Mouse (Mus musculus): Measurements from ENCODE around the gene Fxyd5.

Fxyd5 gene

DNA sequence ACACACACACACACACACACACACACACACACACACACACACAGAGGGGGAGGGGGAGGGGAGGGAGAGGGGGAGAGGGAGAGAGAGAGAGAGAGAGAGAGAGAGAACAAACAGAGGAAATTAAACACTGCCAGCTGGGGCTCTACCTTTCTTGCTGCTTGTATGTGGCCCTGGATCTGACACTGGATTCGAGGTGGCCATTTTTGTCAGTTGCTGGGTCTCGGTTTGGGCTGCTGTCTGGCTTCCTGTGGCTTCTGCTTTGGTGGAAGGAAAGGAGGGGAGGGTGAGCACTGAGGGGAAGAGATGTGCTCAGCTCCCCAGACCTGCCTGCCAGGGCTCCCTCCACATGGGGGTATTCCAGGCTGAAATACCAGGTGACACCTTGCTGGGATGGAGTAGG, 4.6 kb downstream of the Fxyd5 start:
- DNase-seq, result no peak

DNA sequence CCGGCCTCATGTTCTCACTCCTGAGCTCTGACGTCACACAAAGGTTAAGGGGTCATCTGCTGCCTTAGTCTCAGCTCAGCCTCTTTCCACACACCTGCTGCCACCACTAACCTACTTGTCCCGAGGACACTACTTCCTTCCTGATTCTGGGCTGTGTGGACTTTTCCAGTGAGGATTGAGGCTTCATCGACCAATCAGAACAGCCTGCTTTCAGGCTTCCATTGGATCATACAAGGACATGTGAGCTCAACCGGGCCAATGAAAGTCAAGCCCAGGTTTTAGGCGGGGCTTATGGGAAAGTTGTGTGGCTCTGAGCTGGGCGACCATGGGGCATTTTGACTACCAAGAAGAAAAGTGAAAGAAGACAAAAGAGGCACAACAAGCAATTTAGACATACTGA, 5.4 kb downstream of the Fxyd5 start:
- no peak for DNase-seq

DNA sequence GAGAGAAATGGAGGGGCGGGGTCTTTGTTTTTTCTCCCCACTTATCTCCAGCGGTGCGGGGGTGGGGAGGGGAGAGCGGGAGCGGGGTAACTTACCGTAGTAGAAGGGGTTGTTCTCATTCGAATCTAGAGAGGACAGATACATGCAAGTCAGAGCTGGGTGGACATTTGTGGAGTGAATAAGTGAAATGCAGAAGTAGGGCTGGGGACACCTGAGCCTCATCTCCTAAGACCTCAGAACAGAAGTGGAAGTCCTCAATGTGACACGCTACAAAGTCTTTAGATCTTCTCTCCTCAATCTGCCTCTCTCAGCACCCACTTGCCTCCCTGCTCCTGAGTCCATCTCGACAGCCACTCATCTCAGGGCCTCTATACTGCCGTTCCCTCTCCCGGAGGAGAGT, 7.0 kb downstream of the Fxyd5 start:
- no peak for DNase-seq

DNA sequence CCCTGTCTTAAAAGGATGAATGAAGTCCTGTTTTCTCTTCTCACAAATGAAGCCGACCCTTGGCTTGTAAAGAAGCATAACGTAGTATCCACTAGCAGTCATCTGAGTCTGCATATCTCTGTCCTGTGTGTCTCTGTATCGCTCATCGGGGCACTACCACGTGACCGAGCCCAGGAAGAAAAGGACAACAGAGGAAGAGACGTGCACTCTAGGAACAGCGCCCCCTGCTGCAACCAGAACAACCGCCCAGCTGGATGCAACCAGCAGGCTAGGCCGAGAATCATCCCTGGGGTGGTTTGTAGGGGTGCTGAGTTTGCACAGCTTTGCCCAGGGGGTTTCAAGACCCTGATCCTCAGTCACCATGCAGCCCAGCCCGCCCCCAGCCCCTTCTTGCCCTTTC, 7.5 kb downstream of the Fxyd5 start:
- no peak for DNase-seq

DNA sequence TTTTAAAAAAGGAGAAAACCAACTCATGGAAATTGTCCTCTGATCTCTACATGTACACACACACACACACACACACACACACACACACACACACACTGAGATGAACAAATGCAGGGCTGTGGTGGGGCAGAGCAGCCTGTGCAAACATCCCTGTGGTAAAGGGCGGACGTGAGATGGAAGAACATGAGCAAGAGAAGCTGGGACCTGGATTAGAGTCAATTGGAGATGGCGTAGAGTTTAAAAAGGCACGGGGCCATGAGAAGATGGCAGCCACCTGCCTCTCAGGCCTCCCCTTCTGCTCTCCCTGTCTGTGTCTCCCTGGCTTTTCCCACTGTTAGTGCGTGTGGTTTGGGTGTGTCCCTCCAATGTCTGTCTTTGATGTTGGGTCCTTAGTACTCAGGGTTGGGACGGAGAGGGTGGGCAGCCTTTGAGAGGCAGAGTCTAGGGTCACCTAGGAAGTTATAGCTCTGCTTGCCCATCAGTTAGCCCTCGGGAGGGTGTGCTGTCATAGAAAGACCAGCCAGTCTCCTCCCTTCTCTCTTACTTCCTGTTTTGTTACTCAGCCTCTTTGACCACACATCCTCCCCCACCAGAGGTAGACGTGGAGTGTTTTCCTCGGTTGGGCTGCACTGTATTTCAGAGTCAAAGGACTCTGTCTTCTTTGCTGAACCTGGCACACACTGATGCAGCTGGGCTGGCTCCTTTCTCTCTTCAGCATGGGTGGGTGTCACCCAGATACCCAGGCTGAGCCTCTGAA, 8.7 kb downstream of the Fxyd5 start:
- DNase-seq, result no peak

DNA sequence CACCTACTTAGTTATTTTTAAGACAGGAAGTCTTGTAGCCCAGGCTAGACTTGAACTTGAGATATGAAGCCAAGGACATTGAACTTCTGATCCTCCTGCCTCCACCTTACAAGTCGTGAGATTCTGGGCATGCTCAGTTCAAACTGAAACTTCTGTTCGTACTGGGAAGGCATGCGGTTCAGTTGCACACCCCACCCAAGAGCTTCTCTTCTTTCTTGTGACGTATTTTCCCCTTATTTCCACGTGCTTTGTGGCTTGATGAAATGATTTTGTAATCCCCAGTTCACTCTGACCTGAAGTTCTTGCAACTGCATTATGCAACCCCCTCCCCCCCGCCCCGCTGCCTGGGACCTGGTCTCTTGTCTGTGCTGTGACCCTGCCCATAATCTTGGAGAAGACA, 10.6 kb downstream of the Fxyd5 start:
- DNase-seq, result no peak

DNA sequence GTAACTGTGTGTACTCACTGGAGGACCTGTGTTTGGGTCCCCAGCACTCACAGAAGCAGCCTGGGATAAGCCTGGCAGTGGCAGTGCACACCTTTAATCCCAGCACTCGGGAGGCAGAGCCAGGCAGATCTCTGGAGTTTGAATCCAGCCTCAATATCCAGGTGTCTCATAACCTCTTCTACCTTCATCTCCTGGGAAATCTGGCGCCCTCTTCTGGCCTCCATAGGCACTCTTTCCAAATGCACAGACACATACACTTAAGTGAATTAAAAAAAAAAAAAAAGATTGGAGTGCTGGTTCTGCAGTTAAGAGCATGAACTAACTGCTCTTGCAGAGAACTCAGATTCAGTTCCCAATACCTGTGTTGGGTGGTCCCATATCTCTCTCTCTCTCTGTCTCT, 11.6 kb downstream of the Fxyd5 start:
- no peak for DNase-seq

DNA sequence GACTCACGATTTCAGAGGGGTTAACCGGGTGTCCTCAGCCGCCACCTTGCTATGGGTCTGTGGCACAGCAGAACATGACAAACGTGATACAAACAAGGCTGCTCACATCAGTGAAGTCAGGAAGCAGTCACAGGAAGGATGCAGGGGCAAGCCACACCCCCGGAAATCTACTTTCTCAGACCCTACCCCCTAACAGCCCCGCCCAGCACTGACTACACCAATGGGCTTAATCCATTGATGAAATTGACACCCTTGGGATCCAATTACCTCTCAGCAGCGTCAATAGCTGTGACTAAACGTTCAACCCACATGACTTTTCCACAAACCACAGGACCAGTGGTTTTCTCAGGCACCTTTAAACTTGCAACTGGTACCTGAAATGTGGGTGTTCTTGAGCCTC, 13.7 kb downstream of the Fxyd5 start:
- DNase-seq, result no peak

DNA sequence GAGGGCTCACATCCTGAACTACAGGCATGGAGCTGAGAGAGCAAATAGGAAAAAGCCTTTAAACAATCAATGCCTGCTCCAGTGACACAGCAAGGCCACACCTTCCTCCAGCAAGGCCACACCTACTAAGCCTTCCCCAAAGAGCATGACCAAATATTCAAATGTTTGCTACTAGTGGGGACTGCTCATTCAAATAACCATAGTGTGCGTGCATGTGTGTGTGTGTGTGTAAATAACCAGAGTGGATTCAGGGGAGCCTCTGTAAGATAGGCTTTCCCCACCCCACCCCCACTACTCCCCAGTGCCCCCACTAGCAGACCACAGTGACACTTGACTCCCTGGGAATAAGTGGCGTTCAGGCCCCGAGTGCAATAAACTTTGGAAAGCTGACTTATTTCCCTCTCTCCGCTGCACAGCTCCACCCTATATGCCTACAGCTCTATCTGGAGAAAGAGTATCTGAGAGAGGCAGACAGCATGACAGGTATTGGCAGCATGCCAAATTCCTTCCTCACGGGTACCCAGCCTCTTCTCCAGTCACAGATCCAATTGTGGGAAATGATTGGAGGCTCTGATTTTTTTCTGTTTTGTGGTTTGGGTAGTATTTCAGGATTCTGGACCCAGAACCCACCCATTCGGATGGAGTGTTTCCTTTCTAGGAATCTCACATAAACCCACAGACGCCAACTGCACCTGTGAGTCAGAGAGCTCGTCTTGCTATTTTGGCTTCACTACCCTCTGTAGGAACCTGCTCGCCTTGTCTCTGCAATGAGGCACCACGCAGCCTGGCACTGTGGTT, 25.0 kb downstream of the Fxyd5 start:
- DNase-seq, result no peak

DNA sequence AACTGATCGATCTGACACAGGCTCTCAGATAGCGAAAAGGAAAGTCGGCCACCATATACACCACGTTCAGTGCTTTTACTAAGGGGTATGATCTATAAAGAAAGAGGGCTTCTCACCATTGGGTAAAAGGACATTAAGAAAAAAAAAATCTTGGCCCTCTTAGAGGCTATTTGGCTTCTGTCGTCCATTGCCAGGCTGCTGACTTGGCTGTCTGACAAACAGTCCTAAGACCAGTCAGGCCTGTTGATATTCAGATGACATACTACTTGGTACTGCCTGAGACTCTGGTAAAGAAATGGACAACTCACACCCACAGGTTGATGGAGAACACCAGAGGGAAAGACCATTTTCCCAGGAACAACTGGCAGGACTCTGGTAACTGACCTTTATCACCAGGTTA, 29.3 kb downstream of the Fxyd5 start:
- DNase-seq, result no peak

DNA sequence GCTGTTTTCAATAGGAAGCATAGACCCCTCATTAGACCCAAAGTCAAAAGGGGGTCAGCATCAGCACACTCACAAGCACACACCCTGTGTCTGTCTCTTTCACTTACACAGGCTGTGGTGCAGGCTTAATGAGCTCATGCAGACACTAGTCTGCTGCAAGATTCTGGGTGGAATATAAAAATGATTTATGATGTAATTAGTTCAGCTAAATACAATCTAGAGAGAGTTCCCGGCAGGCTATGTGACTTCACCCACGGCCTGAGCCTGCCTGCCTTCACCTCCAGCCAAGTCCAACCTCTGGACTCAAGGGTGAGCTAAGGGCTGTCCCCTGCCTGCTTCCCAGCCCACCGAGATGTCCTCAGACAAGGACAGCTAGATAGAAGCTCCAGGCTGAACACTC, 33.4 kb downstream of the Fxyd5 start:
- DNase-seq, result no peak

DNA sequence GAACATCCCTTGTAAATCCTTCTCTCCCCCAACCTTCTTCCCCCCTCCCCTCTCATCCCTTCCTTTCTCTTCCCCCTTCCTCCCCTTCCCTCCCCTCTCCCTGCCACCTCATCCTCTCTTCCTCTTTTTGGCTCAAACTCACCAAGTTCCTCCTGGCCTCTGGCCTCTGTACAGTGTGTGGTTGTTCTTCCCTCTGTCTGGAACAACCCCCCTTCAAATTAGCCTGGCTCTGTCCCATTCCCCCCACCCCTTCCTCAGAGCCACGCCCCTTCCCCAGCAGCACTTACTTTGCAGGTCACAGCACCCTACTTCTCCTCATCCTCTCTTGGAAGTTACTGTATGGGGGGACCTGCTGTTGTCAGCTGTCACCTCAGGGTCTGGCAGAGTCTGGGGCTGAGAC, 34.1 kb downstream of the Fxyd5 start:
- no peak for DNase-seq

DNA sequence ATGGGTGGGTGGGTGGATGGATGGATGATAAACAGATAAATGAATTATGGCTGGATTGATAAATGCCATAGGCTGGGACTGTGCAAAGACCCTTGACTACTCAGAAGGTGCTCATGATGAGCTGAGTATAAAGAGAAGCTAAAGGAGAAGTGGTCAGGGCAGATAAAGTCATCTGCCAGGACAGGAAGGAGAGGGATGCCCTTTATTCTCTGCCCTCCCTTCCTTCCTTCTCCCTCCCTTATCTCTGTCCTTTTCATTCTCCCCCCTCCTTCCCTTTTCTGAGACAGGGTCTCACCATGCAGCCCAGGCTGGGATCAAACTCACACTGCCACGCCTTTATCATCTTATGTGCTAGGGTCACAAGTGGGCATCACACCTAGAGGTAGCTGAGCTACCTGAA, 34.5 kb downstream of the Fxyd5 start:
- DNase-seq, result no peak

DNA sequence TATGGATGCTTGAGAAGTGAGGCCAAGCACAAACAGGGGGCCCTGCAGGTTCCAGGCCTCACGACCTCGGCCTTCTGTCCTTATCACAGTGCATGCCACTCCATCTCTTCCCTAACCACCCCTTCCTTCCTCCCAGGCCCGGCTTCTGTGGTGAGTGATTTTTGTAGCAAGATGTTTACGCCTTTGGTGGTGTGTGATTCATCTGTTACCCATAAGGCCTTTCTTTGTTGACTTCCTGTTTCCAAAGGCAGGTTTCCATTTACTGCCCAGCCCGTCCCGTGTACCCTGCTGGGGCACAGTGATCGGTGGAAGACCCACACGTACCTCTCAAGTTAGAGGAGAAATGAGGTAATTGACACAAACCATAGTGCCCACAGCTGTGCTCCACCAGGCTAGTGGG, 39.6 kb downstream of the Fxyd5 start:
- peak; percentile 36 for DNase-seq

DNA sequence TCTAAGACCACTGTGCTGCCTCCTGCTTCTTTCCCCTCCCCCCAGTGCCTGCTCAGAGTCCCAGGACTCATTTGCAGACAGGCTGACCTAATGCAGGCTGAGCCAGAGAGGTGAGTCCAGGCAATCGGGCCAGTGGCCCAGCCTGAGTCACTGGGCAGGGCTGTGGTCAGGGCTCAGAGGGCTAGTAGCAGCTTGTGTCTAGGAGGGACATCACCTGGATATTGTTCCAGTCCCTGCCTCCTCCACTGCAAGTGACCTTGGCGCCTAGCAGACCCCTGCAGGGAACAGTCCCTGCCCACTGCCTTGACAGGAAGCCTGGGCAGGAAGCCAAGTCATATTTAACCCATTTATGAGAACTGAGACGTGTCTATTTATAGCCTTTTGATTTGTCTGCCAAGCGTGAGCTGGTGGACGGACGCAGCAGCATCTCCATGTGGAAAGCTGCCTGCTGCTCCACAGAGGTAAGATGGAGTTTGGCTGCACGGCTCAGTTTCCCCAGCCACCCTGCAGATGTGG, 41.7 kb downstream of the Fxyd5 start:
- peak; percentile 57 for DNase-seq

DNA sequence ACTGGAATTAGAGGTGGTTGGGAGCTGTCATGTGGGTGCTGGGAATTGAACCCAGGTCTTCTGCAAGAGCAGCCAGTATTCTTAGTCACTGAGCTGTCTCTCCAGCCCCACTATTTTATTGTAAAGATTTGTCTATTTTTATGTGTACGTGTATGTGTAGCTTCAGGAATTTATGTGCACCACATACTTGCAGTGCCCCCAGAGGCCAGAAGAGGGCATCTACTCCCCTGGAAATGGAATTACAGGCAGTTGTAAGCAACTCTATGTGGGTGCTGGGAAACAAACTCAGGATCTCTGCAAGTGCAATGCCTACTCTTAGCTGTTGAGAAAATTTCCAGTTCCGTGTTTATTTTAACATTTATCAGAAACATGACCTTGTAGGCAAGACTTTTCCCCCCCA, 45.8 kb downstream of the Fxyd5 start:
- DNase-seq, result no peak

DNA sequence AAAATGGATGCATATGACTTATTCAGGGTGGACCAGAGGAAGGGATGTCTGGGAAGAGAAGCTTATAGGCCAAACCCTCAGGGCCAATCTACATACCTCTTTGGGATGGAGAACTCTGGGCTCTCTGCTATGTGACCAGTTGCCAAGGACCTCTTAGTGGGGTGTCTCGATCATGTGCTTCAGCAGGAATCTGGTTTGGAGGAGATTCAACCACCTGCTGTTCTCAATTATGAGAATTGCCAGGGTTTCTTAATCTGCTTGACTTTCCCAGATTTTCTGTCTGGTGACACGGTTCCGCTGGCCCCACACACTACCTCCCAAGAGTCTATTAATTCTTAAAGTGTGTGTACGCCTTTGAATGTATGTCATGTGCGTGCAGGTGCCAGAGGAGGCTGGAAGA, 48.3 kb downstream of the Fxyd5 start:
- no peak for DNase-seq

DNA sequence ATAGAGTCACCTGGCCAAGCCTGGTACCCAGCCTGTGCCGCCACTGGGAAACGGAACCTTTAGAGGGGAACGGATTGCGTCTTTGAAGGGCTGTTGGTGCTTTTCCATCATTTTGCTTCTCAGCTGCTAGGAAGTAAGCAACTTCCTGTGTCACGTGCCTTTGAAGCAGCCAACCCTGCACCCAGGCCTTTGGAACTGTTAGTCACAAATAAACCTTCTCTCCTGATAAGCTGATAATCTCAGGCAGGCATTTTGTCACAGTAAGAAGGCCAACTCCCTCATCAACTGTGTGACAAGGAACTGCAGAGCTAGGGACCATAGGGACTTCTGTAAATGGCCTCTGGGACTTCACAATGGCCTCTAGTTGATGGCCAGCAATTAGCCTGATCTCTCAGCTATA, 50.1 kb downstream of the Fxyd5 start:
- no peak for DNase-seq

DNA sequence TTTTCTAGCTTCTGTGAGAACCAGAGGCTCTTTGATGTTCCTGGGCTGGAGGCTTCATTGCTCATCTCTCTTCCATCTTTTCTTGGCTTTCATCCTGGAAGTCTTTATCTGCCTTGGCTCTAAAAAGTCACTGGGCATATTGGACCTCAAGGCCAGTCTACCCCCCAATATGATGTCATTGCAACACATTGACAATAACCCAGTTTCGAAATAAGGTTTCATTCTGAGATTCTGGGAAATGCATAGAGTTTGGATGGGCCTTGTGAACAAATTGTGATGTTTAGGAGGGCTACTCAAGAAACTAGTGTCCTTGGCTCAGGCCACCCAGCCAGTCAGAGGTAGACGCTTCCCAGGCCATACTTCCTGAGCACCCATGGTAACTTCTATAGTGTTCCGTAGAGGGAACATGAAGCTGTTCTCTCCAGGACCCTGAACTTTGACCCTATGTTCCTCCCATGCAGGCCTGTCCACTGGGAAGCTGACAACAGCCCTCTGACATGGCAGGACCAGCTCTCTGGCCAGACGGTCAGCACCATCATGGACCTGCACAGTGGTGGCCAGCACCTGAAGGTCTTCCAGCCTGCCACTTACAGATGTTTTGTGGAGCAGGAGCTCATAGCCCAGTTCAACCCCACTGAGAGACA, 53.6 kb downstream of the Fxyd5 start:
- no peak for DNase-seq

DNA sequence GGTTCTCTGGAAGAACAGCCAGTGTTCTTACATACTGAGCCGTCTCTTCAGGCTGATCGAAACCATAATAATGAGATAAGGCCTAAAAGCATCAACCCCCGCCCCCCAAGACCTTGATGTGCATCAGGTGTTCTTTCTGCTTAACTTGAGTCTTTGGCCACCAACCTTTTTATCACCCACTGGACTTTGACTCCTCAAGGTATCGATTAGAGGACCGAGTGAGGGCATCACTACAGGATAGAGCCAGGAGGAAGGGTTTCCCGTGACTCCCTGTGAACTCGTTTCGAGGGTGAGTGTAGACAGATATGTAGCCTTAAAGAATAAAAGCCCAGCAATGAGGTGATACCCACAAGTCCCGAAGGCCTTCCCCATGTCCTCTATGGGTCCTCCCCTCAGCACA, 56.9 kb downstream of the Fxyd5 start:
- no peak for DNase-seq

Measured in kidney, adult 11 months (tissue).